ENCODE assay signal across 13 mouse cellular contexts in the genomic region with DNA sequence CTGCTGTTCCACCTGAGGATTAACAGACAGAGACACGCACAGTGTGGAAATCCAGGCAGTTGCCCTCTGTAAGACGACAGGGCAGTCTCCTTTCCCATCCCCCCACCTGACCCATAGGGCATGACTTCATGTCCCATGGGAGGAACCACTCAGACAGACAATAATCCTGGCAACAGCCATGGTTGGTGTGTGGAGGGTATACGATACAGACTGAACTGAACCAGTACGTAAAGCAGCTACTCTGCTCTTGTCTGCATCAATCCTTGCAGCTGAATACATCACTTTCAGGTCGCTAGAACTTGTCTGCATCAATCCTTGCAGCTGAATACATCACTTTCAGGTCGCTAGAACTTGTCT. TPM values are rescaled to one million over a fixed set of nuclear protein-coding genes. Genes with fewer than 3 reads are reported as not detected.
A peak's percentile ranks its signal among the peaks of the same experiment; 100 is the strongest.
DNase-seq lines count a peak whose midpoint lies in the region; ATAC-seq lines count a peak whose summit lies in the region.
"Had no signal": no experiment of that assay in that cellular context is flagged by ENCODE, and none has a peak within 500 bp of the region (broad histone marks: within the 10 kb centered on the region; RNA-seq: fewer than 3 reads in every experiment).

No protein-coding gene starts in this region.

- H3K4me3 ChIP-seq in intestine, embryonic 15.5 days (replicated peaks), result no peak overlapping the region
- no peak overlapping the region for H3K4me3 ChIP-seq in intestine, embryonic 16.5 days (ENCODE audit: low read length)
- H3K4me3 ChIP-seq in hindbrain, embryonic 16.5 days (ENCODE audit: low read length), result no peak overlapping the region
- H3K4me3 ChIP-seq: heart, embryonic 12.5 days; limb, embryonic 10.5 days had no signal

- no peak overlapping the region for H3K27ac ChIP-seq in intestine, embryonic 15.5 days
- H3K27ac ChIP-seq in intestine, embryonic 16.5 days (ENCODE audit: low read length), result no peak overlapping the region
- no peak overlapping the region for H3K27ac ChIP-seq in hindbrain, embryonic 16.5 days (ENCODE audit: low read depth, low read length)

- 64% methylated on average over 6 of the region's 6 CpGs for WGBS in intestine, embryonic 15.5 days
- 48% methylated on average over 6 of the region's 6 CpGs for WGBS in intestine, embryonic 16.5 days
- WGBS in hindbrain, embryonic 16.5 days, result 24% methylated on average over 6 of the region's 6 CpGs

- peaks cover 12% of the 10 kb centered on the region; the same call in 1 of the 2 replicates for H3K4me1 ChIP-seq in intestine, embryonic 15.5 days (replicated peaks)
- peaks cover 12% of the 10 kb centered on the region for H3K4me1 ChIP-seq in intestine, embryonic 16.5 days (ENCODE audit: control insufficient read depth, insufficient read depth, low read length)
- H3K4me1 ChIP-seq in hindbrain, embryonic 16.5 days (ENCODE audit: control insufficient read depth, insufficient read depth, low read depth, low read length), result 0 out of 2 replicates have a peak, but pooled peaks cover 5% of the 10 kb centered on the region
- H3K4me1 ChIP-seq: lung, embryonic 15.5 days had no signal

- no peak overlapping the region for H3K9ac ChIP-seq in intestine, embryonic 15.5 days
- H3K9ac ChIP-seq in intestine, embryonic 16.5 days (ENCODE audit: low read depth, low read length), result no peak overlapping the region
- no peak overlapping the region for H3K9ac ChIP-seq in hindbrain, embryonic 16.5 days (ENCODE audit: low read depth, low read length)

- 0 out of 2 replicates have a peak, but pooled peaks have one; percentile 4 for ATAC-seq in intestine, embryonic 15.5 days
- ATAC-seq in intestine, embryonic 16.5 days, result no peak
- peak; percentile 46 for ATAC-seq in hindbrain, embryonic 16.5 days

- peak; percentile 10 for DNase-seq in mesoderm, embryonic 11.5 days (ENCODE audit: low read depth, low spot score)
- DNase-seq in retina, embryonic 14.5 days (ENCODE audit: low spot score), result peak; percentile 28
- no peak for DNase-seq in gastrocnemius, adult 18-20 months (ENCODE audit: low spot score)
- no peak for DNase-seq in spleen, postnatal 10 days (ENCODE audit: low spot score in 2 of 2)
- DNase-seq: adrenal gland, postnatal 10 days; cerebellum, adult 9-10 months; thymus, postnatal 14 days had no signal

- H3K27me3 ChIP-seq in intestine, embryonic 15.5 days (replicated peaks), result no peaks in the 10 kb centered on the region
- no peaks in the 10 kb centered on the region for H3K27me3 ChIP-seq in intestine, embryonic 16.5 days (replicated peaks; ENCODE audit: control insufficient read depth, insufficient read depth, low read length)
- H3K27me3 ChIP-seq in hindbrain, embryonic 16.5 days (replicated peaks; ENCODE audit: control insufficient read depth, insufficient read depth, low read length), result no peaks in the 10 kb centered on the region
- H3K27me3 ChIP-seq: heart, embryonic 12.5 days had no signal

- H3K36me3 ChIP-seq in intestine, embryonic 15.5 days, result no peaks in the 10 kb centered on the region
- no peaks in the 10 kb centered on the region for H3K36me3 ChIP-seq in intestine, embryonic 16.5 days (ENCODE audit: control insufficient read depth, insufficient read depth, low read length)
- H3K36me3 ChIP-seq in hindbrain, embryonic 16.5 days (ENCODE audit: control insufficient read depth, insufficient read depth, low read length), result no peaks in the 10 kb centered on the region
- H3K36me3 ChIP-seq: heart, embryonic 12.5 days; limb, embryonic 10.5 days; lung, embryonic 15.5 days had no signal

- H3K4me2 ChIP-seq in intestine, embryonic 15.5 days (replicated peaks), result no peak overlapping the region
- no peak overlapping the region for H3K4me2 ChIP-seq in intestine, embryonic 16.5 days (ENCODE audit: low read depth, low read length)
- no peak overlapping the region for H3K4me2 ChIP-seq in hindbrain, embryonic 16.5 days (ENCODE audit: low read length)

- no peaks in the 10 kb centered on the region for H3K9me3 ChIP-seq in intestine, embryonic 15.5 days
- H3K9me3 ChIP-seq in intestine, embryonic 16.5 days (ENCODE audit: control insufficient read depth, low read length), result no peaks in the 10 kb centered on the region
- H3K9me3 ChIP-seq in hindbrain, embryonic 16.5 days (ENCODE audit: control insufficient read depth, low read length), result no peaks in the 10 kb centered on the region
- H3K9me3 ChIP-seq: heart, embryonic 12.5 days; limb, embryonic 10.5 days; lung, embryonic 15.5 days had no signal

RNA-seq across cellular contexts. Expression of gene Atp7b, which starts 20.0 kb away (rescaled TPM):
- polyA plus RNA-seq in intestine, embryonic 15.5 days (2015; fragmentation: Nextera tagmentation; extraction: Ambion mirVana), result 4.5 and 5.9 TPM in 2 replicates
- 4.7 and 5.1 TPM in 2 replicates for polyA plus RNA-seq in intestine, embryonic 16.5 days (2015; fragmentation: Nextera tagmentation; extraction: Ambion mirVana)
- 1.8 and 1.9 TPM in 2 replicates for polyA plus RNA-seq in hindbrain, embryonic 16.5 days (2015; fragmentation: Nextera tagmentation; extraction: Ambion mirVana)
- total RNA-seq in gastrocnemius, adult 18-20 months (2021), result under 1 TPM in 1 of 2 experiments, not detected in 1; 0.02 TPM

RNA-seq across cellular contexts. Expression of gene Alg11, which starts 20.4 kb away (rescaled TPM):
- polyA plus RNA-seq in intestine, embryonic 15.5 days (2015; fragmentation: Nextera tagmentation; extraction: Ambion mirVana), result 29.6 and 30.6 TPM in 2 replicates
- polyA plus RNA-seq in intestine, embryonic 16.5 days (2015; fragmentation: Nextera tagmentation; extraction: Ambion mirVana), result 28.7 and 30.4 TPM in 2 replicates
- 40.9 and 42.4 TPM in 2 replicates for polyA plus RNA-seq in hindbrain, embryonic 16.5 days (2015; fragmentation: Nextera tagmentation; extraction: Ambion mirVana)
- total RNA-seq in gastrocnemius, adult 18-20 months (2021), result 1 to 10 TPM; 6.2 to 7.6 TPM

Comparison
In these comparisons a context has a peak if more than half of its experiments do, and no peak if none do; other contexts are left out.
1. DNase-seq: peak in mesoderm, embryonic 11.5 days (single experiment) and retina, embryonic 14.5 days (single experiment); none in gastrocnemius, adult 18-20 months (single experiment) and spleen, postnatal 10 days (0 of 2).